Mouse (Mus musculus) embryonic fibroblast, embryonic 13.5 days (primary cell): ENCODE measurements around the gene Gm20458.

Source experiments
- CTCF ChIP-seq: IDR thresholded peaks from 2 replicates; pipeline ENCODE4 v1.5.1; 2011; ENCODE audit warnings: mild to moderate bottlenecking, control low read depth, low read length, moderate library complexity, borderline replicate concordance; ENCODE audit not compliant: insufficient read depth
- POLR2A ChIP-seq: IDR thresholded peaks from 2 replicates; pipeline ENCODE4 v1.6.1; 2011; ENCODE audit warnings: low read depth, mild to moderate bottlenecking, control low read depth, low read length, moderate library complexity

DNA sequence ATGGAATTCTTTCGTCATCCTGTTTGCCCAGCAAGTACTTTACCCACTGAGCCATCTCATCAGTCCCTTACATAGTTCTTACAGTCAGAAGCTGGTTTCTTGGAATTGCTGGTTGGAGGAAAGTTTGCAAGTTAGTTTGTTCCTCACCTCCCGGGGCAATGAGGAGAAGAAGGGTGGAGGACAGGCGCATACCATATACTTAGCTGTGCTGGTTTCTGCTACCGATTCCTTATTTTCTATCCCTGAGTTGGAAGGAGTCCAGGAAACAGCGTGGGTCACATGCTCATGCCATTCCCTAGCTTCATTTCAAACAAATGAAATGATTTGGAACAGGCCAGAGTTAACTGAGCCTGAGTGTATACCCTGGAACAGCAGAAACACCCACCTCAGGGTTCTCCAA, 11.8 kb upstream of the Gm20458 start:
- no peak for TF ChIP-seq POLR2A
- TF ChIP-seq CTCF = no peak
